Mouse (Mus musculus) adrenal gland, postnatal 14 days (tissue): ENCODE measurements around the gene A3galt2. TPM values are rescaled to one million over a fixed set of nuclear protein-coding genes. Genes with fewer than 3 reads are reported as not detected.
A peak's percentile ranks its signal among the peaks of the same experiment; 100 is the strongest.

Source experiments
- DNase-seq: peaks from one replicate; pipeline ENCODE4 v3.0.0; 2021; ENCODE audit warnings: mixed read lengths
- total RNA-seq: library from RNA; stranded (reverse); gene quantifications from 2 replicates; pipeline ENCODE4 v1.2.3, GENCODE M21; 2021

The A3galt2 gene
- total RNA-seq, 1 experiment from 2014 or later, result 0.26 TPM

DNA sequence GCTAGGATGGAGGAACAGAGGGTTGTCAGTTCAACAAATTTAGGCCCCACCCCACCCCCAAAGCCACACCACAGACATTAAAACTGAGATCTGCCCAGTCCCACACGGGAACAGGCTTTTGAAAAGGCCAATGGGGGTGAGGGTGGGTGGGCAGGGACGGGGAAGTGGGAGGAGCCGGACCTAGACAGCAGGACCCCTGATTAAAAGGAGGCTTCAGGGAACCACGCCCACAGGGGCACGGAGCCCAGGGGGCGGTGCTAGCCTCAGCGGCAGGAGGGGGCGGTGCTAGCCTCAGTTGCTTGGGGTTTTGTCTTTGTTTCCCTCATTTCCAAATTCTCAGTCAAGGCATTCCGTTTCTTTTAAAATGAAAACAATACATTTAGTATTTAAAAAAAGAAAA lies 40.4 kb downstream of the A3galt2 start:
- peak; percentile 44 for DNase-seq

DNA sequence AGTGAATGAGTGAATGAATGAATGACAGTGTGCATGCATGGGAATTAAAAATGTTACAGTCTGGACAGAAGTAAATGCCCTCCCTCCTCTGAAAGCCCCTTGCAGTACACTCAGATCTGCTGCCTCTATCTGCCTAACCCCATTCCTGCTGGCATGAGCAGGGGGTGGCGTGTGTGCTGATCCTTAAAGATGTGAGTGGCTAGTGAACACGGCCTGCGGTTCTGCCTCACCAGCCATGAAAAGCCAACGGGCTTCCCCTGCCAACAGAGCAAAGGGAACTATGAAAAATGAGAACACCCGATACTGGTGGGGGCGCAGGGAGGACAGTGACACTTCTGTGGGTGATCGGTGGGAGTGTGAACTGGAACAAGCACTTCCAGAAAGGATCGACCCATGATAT lies 41.6 kb downstream of the A3galt2 start:
- DNase-seq, result no peak

DNA sequence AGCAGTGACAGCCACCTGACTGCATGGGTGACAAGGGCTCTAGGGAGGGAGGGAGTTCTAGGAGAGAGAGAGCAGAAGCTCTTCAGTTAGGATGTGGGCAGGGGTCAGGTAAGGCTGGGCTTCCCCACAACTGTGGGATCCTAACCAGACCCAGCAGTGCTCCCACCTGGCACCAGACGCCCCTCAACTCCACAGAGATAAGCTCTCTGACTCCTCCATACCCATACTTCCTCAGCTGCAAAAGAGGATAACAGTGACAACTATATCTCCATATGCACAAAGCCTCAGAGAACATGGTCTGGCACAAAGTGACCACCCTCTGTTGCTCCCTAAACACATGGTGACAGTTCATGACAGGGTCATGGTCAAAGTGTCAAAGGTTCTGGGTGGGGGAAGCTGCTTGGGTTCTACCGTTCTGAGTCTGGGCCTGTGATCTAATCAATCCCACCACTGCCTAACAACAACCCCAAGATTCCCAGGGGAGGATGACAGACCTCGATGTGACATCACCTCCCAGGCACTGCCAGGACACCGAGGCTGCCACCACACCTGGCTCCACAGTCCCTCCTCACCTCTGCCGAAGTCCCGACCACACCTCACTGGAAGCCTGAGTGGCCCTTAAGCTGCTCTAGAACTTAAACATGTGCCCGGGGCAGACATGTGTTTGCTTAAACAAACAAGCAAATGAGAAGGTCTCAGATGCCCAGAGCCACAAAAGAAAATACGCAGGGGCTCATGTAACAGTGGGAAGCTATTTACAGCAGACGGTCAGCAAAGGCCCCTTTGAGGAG lies 46.7 kb downstream of the A3galt2 start:
- DNase-seq, result no peak

DNA sequence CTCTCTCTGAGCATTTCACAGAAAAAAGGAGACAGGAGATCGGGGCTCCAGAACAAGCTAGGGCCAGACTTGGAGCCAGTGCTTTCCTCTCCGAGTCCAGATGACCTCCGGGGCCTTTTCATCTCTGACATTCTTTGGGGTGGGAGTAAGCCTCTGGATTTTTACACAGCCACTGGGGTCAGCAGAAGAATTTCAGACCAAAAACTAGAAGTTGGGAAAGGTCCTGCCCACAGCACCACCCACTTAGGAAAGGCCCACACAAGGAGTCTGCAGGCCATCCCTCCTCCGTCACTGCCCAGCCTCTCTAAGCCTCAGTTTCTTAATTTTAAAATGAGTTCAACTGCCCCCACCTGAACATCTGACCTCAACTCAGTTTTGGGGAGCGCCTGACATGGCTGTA lies 48.4 kb downstream of the A3galt2 start:
- no peak for DNase-seq

DNA sequence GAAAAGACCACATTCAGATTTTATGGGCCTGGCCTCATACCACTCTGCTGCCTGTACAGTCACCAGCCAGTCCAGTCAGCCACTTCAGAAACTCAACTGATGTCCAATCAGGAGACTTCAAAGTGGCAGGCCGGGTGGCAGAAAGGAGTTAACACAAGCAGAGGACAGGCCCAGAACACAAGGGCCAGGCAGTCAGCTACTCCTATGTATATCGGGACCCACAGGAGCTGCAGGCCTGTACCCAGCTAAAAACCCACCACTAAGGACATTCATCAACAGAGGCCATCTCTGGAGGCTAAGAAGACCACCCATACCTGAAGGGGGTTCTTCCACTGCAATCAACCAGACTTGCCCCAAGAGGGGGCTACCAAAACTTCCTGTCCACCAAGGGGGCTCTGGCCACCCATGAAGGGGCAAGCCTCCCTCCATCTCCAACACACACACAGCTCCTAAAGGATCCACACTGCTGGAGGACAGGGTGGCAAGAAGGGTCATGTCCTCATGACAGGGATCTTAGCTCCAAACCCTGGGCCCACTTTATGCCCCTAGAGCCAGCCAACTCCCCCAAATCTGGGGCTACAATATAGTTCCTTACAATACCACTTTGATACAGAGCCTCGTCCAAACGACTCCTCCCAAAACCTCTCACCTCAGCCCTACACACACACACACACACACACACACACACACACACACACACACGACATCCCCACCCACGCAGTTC lies 49.4 kb downstream of the A3galt2 start:
- DNase-seq, result peak; percentile 52

DNA sequence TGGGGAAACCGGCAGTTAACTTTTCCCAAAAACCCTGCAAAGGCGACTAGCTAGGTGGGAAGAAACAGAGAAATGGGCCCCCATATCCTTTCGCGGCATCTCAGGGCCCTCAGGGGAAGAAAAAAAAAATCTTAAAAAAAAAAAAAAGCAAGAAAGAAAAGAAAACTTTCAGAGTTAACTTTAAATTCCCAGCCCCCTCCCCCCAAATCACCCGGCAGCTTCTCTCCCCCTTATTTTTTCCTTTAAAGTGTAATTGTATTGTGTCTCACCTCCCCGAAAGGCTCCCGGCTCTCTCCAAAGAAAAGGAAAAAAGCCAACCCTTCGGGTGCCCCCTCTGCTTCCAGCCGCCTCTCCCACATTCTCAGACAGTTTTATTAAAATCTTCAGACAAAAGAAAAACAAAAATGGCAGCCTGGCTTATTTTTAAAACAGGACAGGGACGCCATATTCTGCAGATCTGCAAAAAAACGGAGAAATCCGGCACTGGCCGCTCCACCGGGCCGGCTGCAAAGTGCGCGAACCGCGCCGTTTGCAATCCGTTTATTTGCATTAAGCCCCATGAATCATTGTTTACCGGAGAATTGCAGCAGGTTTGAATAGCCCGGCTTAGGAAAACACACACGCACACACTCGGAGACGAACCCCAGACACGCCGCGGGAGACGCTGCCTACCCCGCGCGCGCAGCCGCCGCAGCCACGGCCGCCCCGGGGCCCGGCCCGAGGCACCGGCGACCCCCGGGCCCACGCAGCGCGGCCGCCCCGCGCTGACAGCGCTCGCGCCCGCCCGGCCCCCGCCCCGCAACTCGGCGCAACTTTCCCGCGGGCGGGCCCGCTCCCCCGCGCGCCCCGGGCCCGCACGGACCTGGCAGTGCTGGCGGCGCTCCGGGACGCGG lies 50.2 kb downstream of the A3galt2 start:
- DNase-seq, result peak; percentile 49

DNA sequence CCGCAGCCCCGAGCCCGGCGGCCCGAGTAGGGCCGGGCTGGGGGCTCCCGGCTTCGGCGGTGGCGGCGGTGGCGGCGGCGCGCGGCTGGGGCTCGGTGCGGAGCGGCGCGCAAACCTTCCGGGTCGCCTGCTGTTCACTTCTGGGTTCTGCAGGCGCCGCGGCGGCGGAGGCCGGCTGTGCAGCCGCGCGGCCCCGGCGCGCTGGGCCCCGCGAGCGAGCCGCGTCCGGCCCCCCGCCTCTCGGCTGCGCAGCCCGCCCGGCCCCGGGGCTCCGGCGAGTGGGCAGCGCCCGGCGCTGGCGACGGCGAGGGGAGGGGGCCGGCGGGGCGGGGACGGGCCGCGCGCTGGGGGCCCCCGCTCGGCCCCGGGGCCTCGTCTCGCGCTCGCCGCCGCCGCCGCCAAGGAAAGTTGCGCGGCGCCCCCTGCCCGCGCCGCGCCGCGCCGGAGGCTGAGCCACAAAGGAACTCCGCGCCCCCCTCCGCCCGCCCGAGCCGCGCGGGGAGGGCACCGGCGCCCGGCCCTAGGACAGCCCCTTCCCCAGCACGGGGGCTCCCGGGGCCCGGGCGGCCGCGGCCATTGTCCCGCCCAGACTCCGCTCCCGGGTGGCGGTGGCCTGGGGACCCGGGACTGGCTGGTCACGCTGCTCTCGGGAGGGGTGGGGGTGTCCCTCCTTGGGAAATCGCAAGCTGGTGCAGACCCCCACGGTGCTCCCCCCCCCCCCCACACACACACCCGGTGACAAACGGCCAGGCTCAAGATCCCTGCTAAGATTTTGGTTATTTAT lies 51.1 kb downstream of the A3galt2 start, which contains the start of gene Zfp362:
TSS of gene Zfp362 (minus strand) at position 3 of the 784 bp plus-strand sequence.
- DNase-seq, result peak; percentile 75

DNA sequence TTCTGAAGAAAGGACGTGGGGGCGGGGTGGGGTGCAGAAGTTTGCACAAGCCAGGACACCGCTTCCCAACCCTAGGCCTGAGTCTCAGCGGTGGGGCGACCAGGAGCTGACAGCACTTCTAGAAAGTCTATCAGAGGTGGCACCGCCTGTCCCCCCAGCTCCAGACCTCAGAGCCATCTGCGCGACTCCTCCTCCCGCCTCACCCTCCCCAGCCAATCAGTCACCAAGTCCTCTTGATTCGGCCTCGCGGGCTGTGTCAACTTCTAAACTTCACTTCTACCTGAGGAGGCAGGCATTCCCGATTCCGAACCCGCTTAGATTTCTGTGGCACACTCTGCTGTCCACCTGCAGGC lies 51.6 kb downstream of the A3galt2 start:
- DNase-seq, result peak; percentile 88

DNA sequence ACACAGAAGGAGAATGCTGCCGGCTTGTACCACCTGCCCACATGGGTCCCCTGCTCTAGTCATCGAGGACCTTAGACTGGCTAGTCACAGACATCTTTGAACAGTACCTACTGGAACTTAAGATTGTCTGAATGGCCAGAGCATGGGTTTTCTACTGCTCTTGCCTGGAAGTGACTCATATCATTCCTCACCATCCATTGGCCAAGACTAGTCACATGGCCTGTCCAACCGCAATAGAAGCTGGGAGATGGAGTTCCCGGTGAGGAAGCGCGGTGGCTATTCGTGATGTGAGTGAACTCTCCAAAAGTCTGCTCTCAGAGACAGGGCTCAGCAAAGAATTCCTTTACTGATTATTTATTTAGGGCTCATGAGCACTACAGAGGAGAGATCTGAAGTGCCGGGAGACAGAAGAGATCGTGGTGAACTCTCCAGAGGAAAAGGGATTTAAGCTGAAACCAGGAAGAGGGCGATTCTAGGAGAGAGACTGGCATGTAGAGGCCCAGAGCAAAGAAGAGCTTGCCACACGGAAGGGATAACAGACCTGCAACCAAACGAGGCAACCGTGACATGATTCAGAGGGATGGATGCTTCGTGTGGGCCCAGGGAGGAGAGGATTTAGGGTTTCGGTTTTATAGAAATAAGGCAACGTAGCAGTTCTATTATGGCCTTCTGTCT lies 56.4 kb downstream of the A3galt2 start:
- peak; percentile 87 for DNase-seq

DNA sequence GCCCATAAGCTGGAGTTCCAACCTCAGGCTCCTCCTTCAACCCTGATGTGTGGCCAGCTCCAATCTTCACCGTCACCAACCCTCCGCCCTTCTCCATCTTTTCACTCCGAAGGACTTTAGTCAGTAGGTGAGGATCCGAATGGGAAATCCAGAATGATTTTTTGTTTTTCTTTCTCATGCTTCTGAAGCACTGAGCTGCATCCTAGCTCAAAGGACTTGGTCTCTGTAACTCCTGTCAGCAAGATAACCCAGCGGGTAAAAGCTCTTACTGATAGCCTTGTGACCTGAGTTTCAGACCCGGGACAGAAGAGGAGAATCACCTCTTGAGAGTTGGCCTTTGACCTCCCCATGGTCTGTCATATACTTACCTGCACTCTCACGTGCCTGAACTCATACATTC lies 61.8 kb downstream of the A3galt2 start:
- no peak for DNase-seq

Other genes with a start within 250 kb of the A3galt2 start
- gene Zscan20, start 145.3 kb upstream of the A3galt2 start, total RNA-seq, result 5.0 and 6.5 TPM in 2 replicates
- gene Tlr12, start 136.7 kb upstream of the A3galt2 start, total RNA-seq, result 0.48 and 0.98 TPM in 2 replicates
- 79.0 and 79.8 TPM in 2 replicates for gene Phc2, start 100.7 kb upstream of the A3galt2 start, total RNA-seq
- 32.2 and 39.1 TPM in 2 replicates for gene Zfp362, start 50.7 kb downstream of the A3galt2 start, total RNA-seq
- gene Trim62, start 128.2 kb downstream of the A3galt2 start, total RNA-seq, result 10.0 and 11.0 TPM in 2 replicates
- 34.1 and 41.8 TPM in 2 replicates for gene Azin2, start 207.1 kb downstream of the A3galt2 start, total RNA-seq
- 175 and 204 TPM in 2 replicates for gene Ak2, start 236.6 kb downstream of the A3galt2 start, total RNA-seq